Mouse (Mus musculus): ENCODE results near the gene Clca2. TPM values are rescaled to one million over a fixed set of nuclear protein-coding genes. Genes with fewer than 3 reads are reported as not detected.

Gene Clca2
- under 1 TPM; 0.12 to 0.15 TPM for total RNA-seq (2021)
- long read RNA-seq, experiment 1, result 0 reads
- long read RNA-seq, experiment 2, partial matches to known transcripts, result 0 of 1 reads
- long read RNA-seq, experiment 2, other reads (novel, unspliced or antisense), result 1 of 1 reads

- DNase-seq, result no peak
- intact Hi-C loops (cut with DNase I), result no loop called here
These were observed at the start of gene Clca2 for GRCm38 (mm10) chr3:145099291-145099690. TSS of gene Clca2 (minus strand) at chr3:145099443.

DNA sequence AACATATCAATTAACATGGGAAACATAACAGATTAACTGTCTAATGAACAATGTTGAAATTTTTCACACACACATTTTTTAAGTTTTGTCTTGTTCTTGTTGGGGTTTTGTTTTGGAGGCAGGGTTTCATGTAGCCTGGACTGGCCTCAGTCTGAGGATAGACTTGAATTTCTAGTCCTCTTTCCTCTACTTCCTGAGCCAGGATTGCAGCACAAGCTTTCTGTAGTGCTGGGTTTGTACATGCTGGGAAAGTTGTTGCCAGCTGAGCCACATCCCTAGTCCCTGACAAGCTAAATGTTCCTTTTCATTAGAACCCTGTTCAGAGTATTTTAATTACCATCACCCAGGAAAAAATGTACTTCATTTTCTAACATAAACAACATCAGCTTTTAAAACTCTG lies 48.7 kb upstream of the Clca2 start:
- DNase-seq, result no peak
- intact Hi-C loops (cut with DNase I), result no loop called here

GRCm38 (mm10) chr3:145147483-145147882 lies 48.2 kb upstream of the Clca2 start:
- intact Hi-C loops (cut with DNase I), result no loop called here
- no peak for DNase-seq

- intact Hi-C loops (cut with DNase I), result no loop called here
- no peak for DNase-seq
These were observed 47.6 kb upstream of the Clca2 start for GRCm38 (mm10) chr3:145146871-145147270.

DNA sequence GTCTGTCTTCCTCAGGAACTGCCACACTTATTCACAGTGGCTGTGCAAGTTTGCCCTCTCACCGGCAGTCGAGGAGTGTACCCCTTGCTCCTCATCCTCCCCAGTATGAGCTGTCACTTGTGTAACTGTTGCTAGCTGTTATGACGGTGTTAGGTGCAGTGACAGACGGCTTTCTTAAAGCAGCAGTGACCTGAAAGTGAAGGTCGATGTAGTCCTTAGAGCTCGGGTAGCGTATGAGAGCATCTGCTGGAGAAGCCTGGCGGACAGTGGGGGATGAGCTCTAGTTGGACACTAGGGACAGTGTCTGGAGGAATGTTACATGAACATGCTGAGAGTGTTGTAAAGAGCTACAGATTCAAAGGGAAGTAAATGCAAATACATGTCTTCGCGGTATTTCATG lies 44.6 kb upstream of the Clca2 start:
- intact Hi-C loops (cut with DNase I), result no loop called here
- DNase-seq, result no peak

DNA sequence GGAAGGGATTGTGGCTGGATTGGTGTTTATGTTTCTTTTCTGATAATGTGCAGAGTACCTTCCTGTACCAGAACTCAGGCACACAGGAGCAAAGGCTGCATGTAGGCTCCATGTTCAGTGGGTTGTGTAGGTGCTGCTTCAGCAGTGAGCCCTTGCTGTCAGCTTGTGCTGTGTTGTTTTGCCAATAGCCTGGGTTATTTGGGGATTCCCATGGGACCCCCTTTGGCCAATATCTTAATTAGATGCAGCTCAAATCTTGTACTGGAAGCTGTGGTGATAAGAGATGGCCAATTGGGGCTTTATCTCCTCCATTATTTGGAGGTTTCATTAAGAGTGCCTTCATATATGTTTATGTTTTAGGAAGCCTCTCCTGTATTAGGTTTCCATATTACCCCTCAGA lies 43.7 kb upstream of the Clca2 start:
- DNase-seq, result no peak
- intact Hi-C loops (cut with DNase I), result no loop called here

DNA sequence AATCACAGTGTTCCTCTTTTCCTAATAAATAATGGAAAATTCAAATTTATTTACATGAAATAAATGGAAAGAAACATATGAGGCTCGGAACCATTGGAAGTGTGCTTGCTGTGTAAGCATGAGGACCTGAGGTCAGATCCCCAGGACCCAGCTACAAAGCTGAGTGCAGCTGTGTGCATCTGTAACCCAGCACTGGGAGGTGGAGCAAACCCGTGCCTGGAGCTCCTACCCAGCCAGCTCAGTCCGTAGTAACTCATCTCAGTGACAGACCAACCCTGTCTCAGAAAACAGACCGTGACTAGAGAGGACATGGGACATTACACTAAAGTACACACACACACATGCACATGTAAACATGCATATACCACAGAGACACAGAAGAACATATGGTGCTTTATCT lies 41.0 kb upstream of the Clca2 start:
- intact Hi-C loops (cut with DNase I), result no loop called here
- DNase-seq, result no peak

GRCm38 (mm10) chr3:145131210-145131868 lies 32.1 kb upstream of the Clca2 start:
- peak; percentile 54 for DNase-seq
- intact Hi-C loops (cut with DNase I), result loop anchor here (5.0 to 10.0 kb wide), 2 partner anchors 104 to 307 kb away; no protein-coding TSS in a partner anchor

GRCm38 (mm10) chr3:145129356-145129755 lies 30.1 kb upstream of the Clca2 start:
- DNase-seq, result no peak
- intact Hi-C loops (cut with DNase I), result loop anchor here (10.0 kb wide), 1 partner anchor 395 kb away; no protein-coding TSS in a partner anchor

DNA sequence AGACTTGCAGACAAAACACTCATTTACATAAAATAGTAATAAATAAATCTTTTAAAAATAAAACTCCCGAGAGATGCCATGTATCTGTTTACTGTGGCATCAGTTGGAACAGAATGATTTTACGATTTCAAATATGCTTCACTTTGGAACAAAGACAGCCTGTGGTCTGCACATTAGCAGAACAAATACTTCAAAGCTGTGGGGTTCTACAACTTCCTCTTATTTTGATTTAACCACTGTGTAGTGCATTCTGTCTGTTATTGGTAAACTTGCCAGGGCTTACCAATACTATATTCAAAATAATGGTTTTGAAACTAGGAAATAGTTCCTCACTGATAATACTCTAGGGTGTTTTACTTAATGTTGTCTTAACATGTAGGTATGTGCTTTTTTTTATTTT lies 27.4 kb upstream of the Clca2 start:
- DNase-seq, result no peak
- intact Hi-C loops (cut with DNase I), result loop anchor here (10.0 kb wide), 1 partner anchor 392 kb away; no protein-coding TSS in a partner anchor

DNA sequence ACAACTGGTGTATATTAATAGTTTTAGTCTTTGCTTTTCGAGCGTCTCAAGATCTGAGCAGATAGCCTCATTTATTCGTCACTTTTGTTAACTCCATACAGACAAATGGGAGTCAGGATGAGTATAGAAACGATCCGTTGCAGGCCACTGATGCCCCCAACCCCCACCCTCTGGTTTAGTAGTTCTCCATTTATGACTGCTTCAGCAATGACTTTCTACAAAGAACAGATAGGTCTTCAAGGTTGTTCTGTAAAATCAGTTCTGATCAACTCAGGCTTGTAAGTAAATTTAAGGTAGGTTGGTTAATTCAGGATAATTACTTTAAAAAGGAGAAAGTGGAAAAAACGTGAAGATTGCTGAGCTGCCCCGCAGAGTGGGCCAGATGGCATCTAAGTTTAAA lies 20.2 kb upstream of the Clca2 start:
- intact Hi-C loops (cut with DNase I), result loop anchor here (5.0 to 10.0 kb wide), 2 partner anchors 92 to 805 kb away; partner anchors contain the start of gene Bcl10
- no peak for DNase-seq

- no peak for DNase-seq
- intact Hi-C loops (cut with DNase I), result loop anchor here (5.0 to 10.0 kb wide), 2 partner anchors 92 to 806 kb away; partner anchors contain the start of gene Bcl10
These were observed 19.7 kb upstream of the Clca2 start for GRCm38 (mm10) chr3:145119002-145119358.

DNA sequence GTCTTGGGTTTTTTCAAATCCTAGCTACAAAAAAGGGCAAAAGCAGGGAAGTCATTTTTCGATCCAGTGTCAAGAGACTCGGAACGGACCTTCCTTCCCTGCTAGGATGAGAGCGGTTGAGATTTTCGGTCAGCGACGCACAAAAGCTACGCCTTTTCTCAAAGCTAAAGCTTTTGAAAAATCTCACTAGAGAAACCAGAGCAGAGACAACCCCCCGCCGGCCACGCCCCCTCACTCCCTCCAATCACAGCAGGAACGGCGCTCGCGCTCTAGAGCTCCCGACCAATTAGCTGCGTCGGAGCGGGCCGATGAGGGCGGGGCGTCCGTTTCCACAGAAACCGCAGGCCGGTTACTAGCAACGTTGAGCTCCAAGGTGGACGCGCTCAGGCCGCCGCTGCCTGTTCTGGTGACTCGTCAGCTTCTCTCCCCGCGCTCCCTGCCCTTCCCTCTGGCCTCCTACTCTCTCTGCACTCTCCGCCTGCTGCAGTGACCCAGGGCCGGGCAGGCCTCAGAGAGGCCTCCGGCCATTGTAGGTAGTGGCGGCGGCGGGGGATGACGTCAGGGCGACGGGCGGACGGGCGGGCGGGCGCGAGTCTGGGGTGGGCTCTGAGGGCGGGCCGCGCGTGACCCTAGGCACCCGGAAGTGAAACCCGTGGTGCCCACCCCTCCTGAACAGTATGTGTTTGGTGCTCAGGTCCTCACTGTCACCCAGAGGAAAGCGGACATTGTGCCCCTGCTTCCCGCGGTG lies 19.2 kb upstream of the Clca2 start, which contains the start of gene Odf2l:
TSS of gene Odf2l (plus strand) at position 335 of the 748 bp plus-strand sequence.
- intact Hi-C loops (cut with DNase I), result loop anchor here (5.0 to 10.0 kb wide), 2 partner anchors 91 to 806 kb away; partner anchors contain the start of gene Bcl10
- DNase-seq, result peak; percentile 98

DNA sequence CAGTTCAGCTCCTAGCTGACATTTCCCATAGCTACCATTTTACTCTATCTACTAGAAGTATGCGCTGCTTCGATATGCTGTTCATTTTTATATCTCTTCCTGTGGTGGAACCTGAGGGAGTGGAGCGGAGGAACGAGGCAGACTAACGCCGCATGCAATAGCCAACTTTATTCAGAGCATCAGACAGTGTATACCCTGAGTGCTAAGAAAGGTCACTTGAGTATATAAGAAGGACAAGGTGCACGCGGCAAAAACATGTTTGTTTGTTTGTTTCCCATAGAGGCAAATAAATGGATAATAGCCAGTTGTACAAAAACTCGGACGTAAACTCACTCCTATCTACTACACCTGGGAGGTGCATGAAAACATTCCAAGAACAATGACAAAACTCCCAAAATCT lies 18.4 kb upstream of the Clca2 start:
- intact Hi-C loops (cut with DNase I), result loop anchor here (5.0 to 10.0 kb wide), 2 partner anchors 90 to 807 kb away; partner anchors contain the start of gene Bcl10
- no peak for DNase-seq

DNA sequence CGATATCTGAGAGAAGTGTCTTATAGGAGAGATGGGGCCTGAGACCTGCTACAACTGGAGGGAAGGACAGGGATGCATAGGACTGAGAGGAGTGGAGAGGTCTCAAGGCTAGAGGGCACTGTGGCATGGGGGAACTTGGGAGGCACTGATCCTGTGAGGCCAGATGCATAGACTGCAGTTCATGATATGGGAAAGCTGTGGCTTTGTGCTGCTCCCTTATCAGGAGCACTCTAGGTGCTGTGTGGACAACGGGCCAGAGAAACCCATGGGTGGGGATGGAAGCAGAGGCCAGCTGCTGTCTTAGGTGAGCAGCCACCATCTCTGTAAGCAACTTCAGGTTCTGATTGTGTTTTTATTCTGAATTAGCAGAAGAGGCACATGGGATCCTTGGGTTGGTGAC lies 15.9 kb upstream of the Clca2 start:
- no peak for DNase-seq
- intact Hi-C loops (cut with DNase I), result loop anchor here (5.0 to 10.0 kb wide), 2 partner anchors 88 to 810 kb away; partner anchors contain the start of gene Bcl10

DNA sequence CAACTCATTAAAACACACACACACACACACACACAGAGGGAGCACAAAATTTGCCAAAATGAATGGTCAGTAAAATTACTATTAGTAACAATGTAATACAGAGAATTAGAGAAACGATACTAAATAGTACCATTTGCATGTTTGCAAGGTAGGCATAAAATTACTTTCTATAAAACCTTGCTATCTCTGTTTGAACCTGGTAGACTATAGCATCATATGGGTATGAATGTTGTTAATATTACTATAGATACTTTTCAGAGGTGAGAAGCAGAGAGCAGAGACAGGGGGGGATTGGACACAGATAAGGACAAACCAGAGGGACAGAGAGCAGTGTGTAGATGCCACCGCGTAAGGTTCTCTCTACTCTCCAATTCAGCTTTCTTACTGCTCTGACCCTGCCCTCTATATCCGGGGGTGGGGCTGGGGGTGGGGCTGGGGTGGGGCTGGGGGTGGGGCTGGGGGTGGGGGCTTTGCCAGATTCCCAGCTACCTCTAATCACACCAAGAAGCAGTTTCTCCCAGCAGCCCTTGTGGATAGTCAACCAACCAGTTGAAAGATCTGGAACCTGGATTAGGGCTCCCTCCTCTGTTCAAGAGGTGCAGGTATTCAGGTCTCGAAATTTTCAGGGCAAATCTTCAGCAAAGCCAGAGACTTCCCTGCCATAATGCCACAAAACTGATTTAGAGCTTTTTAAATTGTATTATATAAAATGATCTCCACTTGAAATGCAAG lies 6.7 kb upstream of the Clca2 start:
- no peak for DNase-seq
- intact Hi-C loops (cut with DNase I), result no loop called here

DNA sequence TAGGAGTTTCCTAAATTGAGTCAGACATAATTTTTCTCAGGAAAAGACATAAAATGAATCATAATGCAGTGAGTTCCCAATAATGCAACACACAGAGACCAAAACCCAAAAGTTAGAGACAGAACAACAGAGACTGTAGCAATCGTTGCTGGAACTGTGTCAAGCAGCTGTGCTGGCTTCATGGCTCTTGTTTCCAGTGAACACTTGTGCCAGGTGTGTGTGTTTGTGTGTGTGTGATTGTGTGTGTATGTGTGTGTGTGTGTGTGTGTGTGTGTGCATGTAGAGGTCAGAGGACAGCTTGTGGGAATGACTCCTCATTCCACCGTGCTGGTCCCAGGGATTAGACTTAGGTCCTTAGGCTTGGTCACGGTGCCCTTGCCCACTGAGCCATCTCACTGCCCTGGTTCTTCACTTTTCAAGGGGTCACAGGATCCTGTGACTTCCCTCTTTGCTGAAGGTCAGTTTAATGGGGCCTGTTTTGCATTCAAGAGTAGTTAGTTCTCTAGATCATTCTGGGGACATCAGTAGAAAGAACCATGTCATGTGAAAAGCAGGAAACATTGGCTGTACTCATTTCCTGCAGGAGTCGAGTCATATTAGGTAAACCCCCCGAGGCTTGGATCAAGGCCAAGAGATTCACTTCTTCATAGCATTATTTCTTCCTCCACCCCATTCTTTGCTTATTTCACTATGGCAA lies 6.0 kb upstream of the Clca2 start:
- DNase-seq, result peak in 1 of 2 experiments; percentile 23
- intact Hi-C loops (cut with DNase I), result no loop called here

- DNase-seq, result no peak
- intact Hi-C loops (cut with DNase I), result no loop called here
These were observed 4.5 kb upstream of the Clca2 start for GRCm38 (mm10) chr3:145103770-145104169.

DNA sequence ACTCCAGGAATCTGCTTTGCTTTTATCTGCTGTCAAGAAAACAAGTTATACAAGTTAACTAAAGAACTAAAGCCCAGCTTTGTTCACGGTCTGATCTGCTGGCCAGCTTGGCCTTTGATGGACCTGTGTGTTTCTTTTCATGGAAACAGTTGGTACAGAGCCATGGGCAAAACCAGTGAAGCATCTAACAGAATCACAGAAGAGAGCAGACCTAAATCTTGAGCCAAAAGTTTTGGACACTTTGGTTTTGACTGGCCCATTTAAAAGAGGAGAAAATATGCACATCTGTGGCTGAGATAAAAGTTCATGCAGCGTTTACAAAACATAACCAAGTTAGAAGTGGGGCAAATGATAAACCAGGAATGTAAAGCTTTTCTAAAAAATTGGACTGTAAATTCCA lies 4.1 kb upstream of the Clca2 start:
- no peak for DNase-seq
- intact Hi-C loops (cut with DNase I), result no loop called here
